Mouse (Mus musculus): ENCODE results near the gene Tnxb. TPM values are rescaled to one million over a fixed set of nuclear protein-coding genes. Genes with fewer than 3 reads are reported as not detected.

Tnxb gene
- total and polyA plus RNA-seq, 3 experiments: under 0.01 to 0.08 TPM; not detected in 1

DNA sequence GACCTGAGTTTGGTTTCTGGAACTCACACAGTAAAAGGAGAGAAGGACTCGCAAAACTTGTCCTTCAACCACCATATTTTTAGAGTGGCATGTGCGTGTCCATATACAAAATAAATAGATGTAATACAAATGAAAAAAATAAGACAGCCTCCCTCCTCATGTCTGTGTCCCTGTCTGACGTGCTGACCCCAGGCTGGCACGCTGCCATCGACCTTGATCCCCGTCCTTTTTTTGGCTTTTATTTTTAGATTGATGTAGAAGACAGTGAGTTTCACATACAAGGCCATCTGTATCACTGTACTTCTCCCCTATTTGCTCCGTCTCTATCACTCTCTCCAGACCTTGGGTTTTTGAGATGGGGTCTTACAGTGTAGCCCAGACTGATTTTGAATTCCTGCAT lies 5.9 kb upstream of the Tnxb start:
- peaks cover 29% of the 10 kb centered on the region for H3K27me3 ChIP-seq (ENCODE audit: insufficient read depth, low read length)
- no peak for TF ChIP-seq GATA1 (IDR thresholded peaks at IDR 0.05; ENCODE audit: borderline replicate concordance, low read length)
- no peak for TF ChIP-seq POLR2AphosphoS5 (IDR thresholded peaks at IDR 0.05; ENCODE audit: insufficient replicate concordance, low read depth, low read length)
- TF ChIP-seq GATA2 (IDR thresholded peaks at IDR 0.05; ENCODE audit: borderline replicate concordance, low read depth, low read length): no peak
- TF ChIP-seq TAL1 (conservative IDR thresholded peaks at IDR 0.05; ENCODE audit: low read depth, low read length): no peak
- TF ChIP-seq CTCF (IDR thresholded peaks at IDR 0.05; ENCODE audit: low read depth, low read length): no peak

DNA sequence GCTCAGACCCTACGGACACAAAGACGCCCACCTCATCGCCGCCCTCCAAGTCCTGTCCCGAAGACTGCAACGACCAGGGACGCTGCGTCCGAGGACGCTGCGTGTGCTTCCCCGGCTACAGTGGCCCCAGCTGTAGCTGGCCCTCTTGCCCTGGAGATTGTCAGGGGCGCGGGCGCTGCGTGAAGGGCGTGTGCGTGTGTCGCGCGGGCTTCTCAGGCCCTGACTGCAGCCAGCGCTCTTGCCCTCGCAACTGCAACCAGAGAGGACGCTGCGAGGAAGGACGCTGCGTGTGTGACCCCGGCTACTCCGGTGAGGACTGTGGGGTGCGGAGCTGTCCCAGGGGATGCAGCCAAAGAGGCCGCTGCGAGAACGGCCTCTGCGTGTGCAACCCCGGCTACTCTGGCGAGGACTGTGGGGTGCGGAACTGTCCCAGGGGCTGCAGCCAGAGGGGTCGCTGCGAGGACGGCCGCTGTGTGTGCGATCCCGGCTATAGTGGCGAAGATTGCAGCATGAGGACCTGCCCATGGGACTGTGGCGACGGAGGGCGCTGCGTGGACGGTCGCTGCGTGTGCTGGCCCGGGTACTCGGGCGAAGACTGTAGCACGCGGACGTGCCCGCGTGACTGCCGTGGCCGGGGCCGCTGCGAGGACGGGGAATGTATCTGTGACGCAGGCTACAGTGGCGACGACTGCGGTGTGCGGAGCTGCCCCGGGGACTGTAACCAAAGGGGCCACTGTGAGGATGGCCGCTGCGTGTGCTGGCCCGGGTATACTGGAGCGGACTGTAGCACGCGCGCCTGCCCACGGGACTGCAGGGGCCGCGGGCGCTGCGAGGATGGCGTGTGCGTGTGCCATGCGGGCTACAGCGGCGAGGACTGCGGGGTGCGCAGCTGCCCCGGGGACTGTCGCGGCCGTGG lies 1.1 kb downstream of the Tnxb start:
- H3K36me3 ChIP-seq (replicated peaks): no peaks in the 10 kb centered on the region
- H3K4me3 ChIP-seq (ENCODE audit: low read depth, low read length): peak overlapping the region; percentile 31
- H3K4me1 ChIP-seq (ENCODE audit: insufficient read depth, low read depth, low read length): no peaks in the 10 kb centered on the region; the same call in 1 of the 2 replicates
- peaks cover 11% of the 10 kb centered on the region; the same call in 1 of the 2 replicates for H3K9me3 ChIP-seq (replicated peaks)
- H3K27me3 ChIP-seq (ENCODE audit: insufficient read depth, low read length): peaks cover 11% of the 10 kb centered on the region; the same call in 1 of the 2 replicates
- TF ChIP-seq CTCF (IDR thresholded peaks at IDR 0.05; ENCODE audit: low read depth, low read length) (no peak), GATA1 (IDR thresholded peaks at IDR 0.05; ENCODE audit: borderline replicate concordance, low read length) (no peak), TAL1 (conservative IDR thresholded peaks at IDR 0.05; ENCODE audit: low read depth, low read length) (no peak), POLR2AphosphoS5 (IDR thresholded peaks at IDR 0.05; ENCODE audit: insufficient replicate concordance, low read depth, low read length) (no peak), GATA2 (IDR thresholded peaks at IDR 0.05; ENCODE audit: borderline replicate concordance, low read depth, low read length) (no peak)
- DNase-seq (ENCODE audit: low spot score) (no peak), ATAC-seq (ENCODE audit: extremely low read depth, insufficient number of reproducible peaks, low FRiP score, poor library complexity, severe bottlenecking) (no peak)

More for the DNA sequence above, 5.9 kb upstream of the Tnxb start:
- Histone ChIP-seq H3K36me3 (replicated peaks) (no peaks in the 10 kb centered on the region), H3K9me3 (replicated peaks) (no peaks in the 10 kb centered on the region), H3K4me1 (ENCODE audit: insufficient read depth, low read depth, low read length) (peaks cover 13% of the 10 kb centered on the region), H3K4me3 (ENCODE audit: low read depth, low read length) (no peak overlapping the region)
- DNase-seq (ENCODE audit: low spot score) (no peak), ATAC-seq (ENCODE audit: extremely low read depth, insufficient number of reproducible peaks, low FRiP score, poor library complexity, severe bottlenecking) (no peak)

DNA sequence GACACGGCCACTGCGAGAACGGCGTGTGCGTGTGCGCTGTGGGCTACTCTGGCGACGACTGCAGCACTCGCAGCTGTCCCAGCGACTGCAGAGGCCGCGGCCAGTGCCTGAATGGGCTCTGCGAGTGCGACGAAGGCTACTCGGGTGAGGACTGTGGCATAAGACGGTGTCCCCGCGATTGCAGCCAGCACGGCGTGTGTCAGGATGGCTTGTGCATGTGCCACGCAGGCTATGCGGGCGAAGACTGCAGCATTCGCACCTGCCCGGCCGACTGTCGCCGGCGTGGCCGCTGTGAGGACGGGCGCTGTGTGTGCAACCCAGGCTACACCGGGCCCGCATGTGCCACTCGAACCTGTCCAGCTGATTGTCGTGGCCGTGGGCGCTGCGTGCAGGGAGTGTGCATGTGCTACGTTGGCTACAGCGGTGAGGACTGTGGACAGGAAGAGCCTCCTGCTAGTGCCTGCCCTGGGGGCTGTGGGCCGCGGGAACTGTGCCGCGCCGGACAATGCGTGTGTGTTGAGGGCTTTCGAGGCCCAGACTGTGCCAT lies 2.0 kb downstream of the Tnxb start:
- Histone ChIP-seq H3K27me3 (ENCODE audit: insufficient read depth, low read length) (peaks cover 10% of the 10 kb centered on the region; the same call in 1 of the 2 replicates), H3K4me1 (ENCODE audit: insufficient read depth, low read depth, low read length) (no peaks in the 10 kb centered on the region; the same call in 1 of the 2 replicates), H3K4me3 (ENCODE audit: low read depth, low read length) (peak overlapping the region; percentile 31), H3K36me3 (replicated peaks) (no peaks in the 10 kb centered on the region), H3K9me3 (replicated peaks) (peaks cover 11% of the 10 kb centered on the region; the same call in 1 of the 2 replicates)
- ATAC-seq (ENCODE audit: extremely low read depth, insufficient number of reproducible peaks, low FRiP score, poor library complexity, severe bottlenecking) (no peak), DNase-seq (ENCODE audit: low spot score) (no peak)
- TF ChIP-seq POLR2AphosphoS5 (IDR thresholded peaks at IDR 0.05; ENCODE audit: insufficient replicate concordance, low read depth, low read length) (no peak; the same call in 1 of the 2 replicates), TAL1 (conservative IDR thresholded peaks at IDR 0.05; ENCODE audit: low read depth, low read length) (no peak)

DNA sequence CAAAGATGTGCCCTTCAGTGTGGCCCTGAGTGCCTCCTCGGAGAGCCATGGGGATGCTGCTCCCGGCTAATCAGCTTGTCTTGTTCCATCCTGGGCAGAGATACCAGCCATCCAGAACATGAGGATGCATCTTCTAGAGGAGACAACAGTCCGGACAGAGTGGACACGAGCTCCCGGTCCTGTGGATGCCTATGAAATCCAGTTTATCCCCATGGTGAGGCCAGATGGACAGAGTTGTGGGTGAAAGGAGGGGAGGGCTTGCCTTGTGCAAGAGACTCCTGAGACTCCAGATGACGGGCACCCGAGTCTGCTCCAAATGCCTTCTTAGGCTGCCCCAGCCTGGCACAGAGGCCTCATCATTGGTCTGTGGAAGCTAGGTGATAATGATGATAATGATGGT lies 2.8 kb downstream of the Tnxb start:
- Histone ChIP-seq H3K27me3 (ENCODE audit: insufficient read depth, low read length) (peaks cover 12% of the 10 kb centered on the region; the same call in 1 of the 2 replicates), H3K4me1 (ENCODE audit: insufficient read depth, low read depth, low read length) (no peaks in the 10 kb centered on the region; the same call in 1 of the 2 replicates), H3K9me3 (replicated peaks) (peaks cover 11% of the 10 kb centered on the region; the same call in 1 of the 2 replicates), H3K36me3 (replicated peaks) (no peaks in the 10 kb centered on the region), H3K4me3 (ENCODE audit: low read depth, low read length) (no peak overlapping the region)
- ATAC-seq (ENCODE audit: extremely low read depth, insufficient number of reproducible peaks, low FRiP score, poor library complexity, severe bottlenecking): no peak
- DNase-seq (ENCODE audit: low spot score): no peak
- TF ChIP-seq GATA2 (IDR thresholded peaks at IDR 0.05; ENCODE audit: borderline replicate concordance, low read depth, low read length) (no peak), CTCF (IDR thresholded peaks at IDR 0.05; ENCODE audit: low read depth, low read length) (no peak), GATA1 (IDR thresholded peaks at IDR 0.05; ENCODE audit: borderline replicate concordance, low read length) (no peak), POLR2AphosphoS5 (IDR thresholded peaks at IDR 0.05; ENCODE audit: insufficient replicate concordance, low read depth, low read length) (no peak), TAL1 (conservative IDR thresholded peaks at IDR 0.05; ENCODE audit: low read depth, low read length) (no peak)

DNA sequence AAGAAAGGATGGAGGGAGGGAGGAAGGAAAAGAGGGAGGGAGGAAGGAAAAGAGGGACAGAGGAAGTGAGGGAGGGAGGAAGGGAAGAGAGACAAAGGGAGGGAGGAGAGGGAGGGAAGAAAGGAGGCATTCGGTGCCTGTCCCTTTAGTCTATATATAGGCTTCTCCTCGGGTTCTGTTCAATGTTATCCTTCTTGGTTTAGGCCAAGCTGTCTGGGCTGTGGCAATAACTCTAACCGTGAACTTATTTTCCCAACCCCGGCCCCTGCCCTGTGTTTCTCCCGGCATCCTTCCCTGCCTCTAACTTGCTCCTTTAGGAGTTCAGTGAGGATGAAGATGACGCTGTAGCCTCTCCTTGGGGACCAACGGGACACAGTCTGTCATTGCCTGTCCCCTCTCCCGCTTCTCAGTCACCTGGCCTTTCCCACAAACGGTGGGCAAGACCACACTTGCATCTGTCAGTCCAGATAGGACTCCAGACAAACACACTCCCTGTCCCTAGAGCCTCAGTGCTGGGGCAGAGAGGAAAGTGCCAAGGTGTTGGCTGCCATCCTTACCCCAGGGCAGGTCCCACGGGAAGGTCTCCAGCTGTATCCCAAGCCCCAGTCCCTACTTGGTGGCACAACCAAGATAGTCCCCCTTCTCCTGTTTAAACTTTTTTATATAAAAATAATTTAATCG lies 4.3 kb downstream of the Tnxb start:
- DNase-seq (ENCODE audit: low spot score) (no peak), ATAC-seq (ENCODE audit: extremely low read depth, insufficient number of reproducible peaks, low FRiP score, poor library complexity, severe bottlenecking) (no peak)
- no peak overlapping the region for H3K4me3 ChIP-seq (ENCODE audit: low read depth, low read length)
- no peaks in the 10 kb centered on the region for H3K36me3 ChIP-seq (replicated peaks)
- no peaks in the 10 kb centered on the region; the same call in 1 of the 2 replicates for H3K4me1 ChIP-seq (ENCODE audit: insufficient read depth, low read depth, low read length)
- TF ChIP-seq GATA1 (IDR thresholded peaks at IDR 0.05; ENCODE audit: borderline replicate concordance, low read length) (no peak), GATA2 (IDR thresholded peaks at IDR 0.05; ENCODE audit: borderline replicate concordance, low read depth, low read length) (no peak), TAL1 (conservative IDR thresholded peaks at IDR 0.05; ENCODE audit: low read depth, low read length) (no peak), POLR2AphosphoS5 (IDR thresholded peaks at IDR 0.05; ENCODE audit: insufficient replicate concordance, low read depth, low read length) (no peak), CTCF (IDR thresholded peaks at IDR 0.05; ENCODE audit: low read depth, low read length) (no peak)
- H3K27me3 ChIP-seq (ENCODE audit: insufficient read depth, low read length): peaks cover 19% of the 10 kb centered on the region; the same call in 1 of the 2 replicates
- H3K9me3 ChIP-seq (replicated peaks): peaks cover 11% of the 10 kb centered on the region; the same call in 1 of the 2 replicates

All from G1E (cell line).